Mouse (Mus musculus): ENCODE data around the gene Mtus2.

- TF ChIP-seq POLR2A (IDR thresholded peaks at IDR 0.05; ENCODE audit: low read depth, low read length) (no peak), CTCF (IDR thresholded peaks at IDR 0.05; ENCODE audit: extremely low read depth, insufficient read depth, insufficient read length, insufficient replicate concordance) (no peak)
Measured at GRCm38 (mm10) chr5:147990289-147990688, 33.2 kb downstream of the Mtus2 start.
